Mouse (Mus musculus) forebrain, embryonic 10.5 days (tissue): ENCODE measurements around the gene Cmtm1. TPM values are rescaled to one million over a fixed set of nuclear protein-coding genes. Genes with fewer than 3 reads are reported as not detected.
A peak's percentile ranks its signal among the peaks of the same experiment; 100 is the strongest.
"Not testable (repeated sequence)": the region's sequence is repeated elsewhere in the genome, so short reads cannot be mapped to it uniquely, and the experiment has no call there.

Experiments
- DNase-seq: peaks from one replicate; pipeline ENCODE4 v3.0.0-alpha.2; 2017; ENCODE audit warnings: low spot score; ENCODE audit errors: extremely low spot score
- H3K27ac ChIP-seq: fragments of 300-500 bp; sonication (generic); 2 replicates; pipeline ENCODE4 v1.5.1; 2016; ENCODE audit warnings: mild to moderate bottlenecking
- H3K27me3 ChIP-seq: fragments of 300-500 bp; sonication (generic); 2 replicates; pipeline ENCODE4 v1.6.1; 2016; ENCODE audit warnings: mild to moderate bottlenecking; ENCODE audit not compliant: poor library complexity, severe bottlenecking
- H3K36me3 ChIP-seq: fragments of 300-500 bp; sonication (generic); replicated peaks from 2 replicates; pipeline ENCODE4 v1.6.1; 2016; ENCODE audit warnings: mild to moderate bottlenecking, moderate library complexity
- H3K4me1 ChIP-seq: fragments of 300-500 bp; sonication (generic); 2 replicates; pipeline ENCODE4 v1.6.1; 2016
- H3K4me3 ChIP-seq: fragments of 300-500 bp; sonication (generic); 2 replicates; pipeline ENCODE4 v1.5.1; 2016; ENCODE audit warnings: mild to moderate bottlenecking, moderate library complexity
- H3K9me3 ChIP-seq: fragments of 300-500 bp; sonication (generic); 2 replicates; pipeline ENCODE4 v1.6.1; 2016; ENCODE audit warnings: mild to moderate bottlenecking, moderate library complexity
- WGBS: fragments of 180-500 bp; shearing (Covaris S2); methylation state at CpG from one replicate; pipeline ENCODE4 v1.1.7; 2016; 5-methylcytosine and 5-hydroxymethylcytosine counted together
- polyA plus RNA-seq: library from polyadenylated mRNA; unstranded; fragments of >200 nt; fragmentation: Nextera tagmentation; extraction: Ambion mirVana; gene quantifications from 2 replicates; pipeline ENCODE4 v1.2.1, GENCODE M21; 2016

The Cmtm1 gene
- polyA plus RNA-seq, 1 experiment from 2014 or later: not detected

DNA sequence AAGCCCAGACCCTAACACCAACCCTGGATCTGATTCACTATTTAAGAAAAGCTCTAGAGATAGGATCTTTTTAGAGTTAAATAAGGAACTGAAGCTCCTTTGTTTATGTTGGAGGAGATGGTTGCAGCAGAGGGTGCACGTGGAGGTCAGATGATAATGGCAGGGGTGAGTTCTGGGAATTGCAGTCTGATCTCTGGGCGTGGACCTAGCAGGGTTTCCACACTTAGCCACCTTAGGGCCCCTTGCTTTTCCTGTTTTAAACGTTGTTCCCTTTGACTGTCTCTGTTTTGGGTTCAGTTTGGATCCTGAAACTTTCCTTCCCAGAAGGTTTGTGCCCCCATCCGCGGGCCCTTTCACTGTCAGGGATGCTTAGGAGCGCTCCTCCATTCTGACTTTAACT is 1.6 kb downstream of the Cmtm1 start:
- not testable (repeated sequence) for H3K27ac ChIP-seq, H3K9me3 ChIP-seq, H3K4me1 ChIP-seq, DNase-seq, H3K36me3 ChIP-seq, H3K27me3 ChIP-seq, H3K4me3 ChIP-seq
- WGBS: 66% methylated on average over 6 of the region's 6 CpGs

DNA sequence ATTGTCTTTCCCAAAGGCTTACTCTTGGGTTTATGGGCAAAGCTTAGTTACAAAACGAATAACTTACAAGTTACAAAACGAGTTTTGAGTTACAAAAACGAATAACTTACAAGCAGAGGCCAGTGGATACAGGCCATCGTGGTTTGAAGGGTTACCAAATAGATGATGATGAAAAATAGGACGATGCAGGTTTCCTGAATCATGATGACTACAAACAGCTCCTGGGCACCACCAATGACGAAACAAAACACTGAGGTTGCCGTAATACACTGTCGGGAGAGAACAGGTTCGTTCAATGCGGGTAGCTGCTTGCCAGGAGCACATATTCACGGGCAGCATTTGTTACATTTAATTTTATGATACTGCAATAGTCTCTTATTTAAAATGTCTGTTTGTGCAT is 5.0 kb downstream of the Cmtm1 start:
- H3K4me1 ChIP-seq: peaks cover 21% of the 10 kb centered on the region
- H3K9me3 ChIP-seq: no peaks in the 10 kb centered on the region
- H3K27me3 ChIP-seq: no peaks in the 10 kb centered on the region
- DNase-seq: no peak
- no peak overlapping the region for H3K4me3 ChIP-seq
- WGBS: 92% methylated on average over 11 of the region's 11 CpGs
- no peaks in the 10 kb centered on the region for H3K36me3 ChIP-seq
- no peak overlapping the region for H3K27ac ChIP-seq

DNA sequence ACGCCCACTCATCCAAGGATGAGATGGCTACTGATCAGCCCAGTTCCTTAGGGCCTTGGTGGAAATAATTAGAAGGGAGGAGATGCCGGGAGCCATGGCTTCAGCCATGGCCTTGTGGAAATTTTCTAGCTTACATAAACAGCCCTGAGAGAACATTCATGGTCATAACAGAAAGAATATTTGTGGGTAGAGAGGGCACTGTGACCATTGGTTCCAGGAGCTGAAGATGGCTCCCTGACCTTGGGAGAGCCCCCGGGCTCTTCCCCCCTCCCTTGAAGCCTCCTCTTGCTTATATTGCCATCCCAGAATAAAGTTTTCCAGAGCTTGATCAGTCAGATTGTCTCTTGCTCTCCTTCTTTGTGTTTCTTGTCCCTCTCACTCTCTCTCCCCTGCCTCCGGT is 7.4 kb downstream of the Cmtm1 start:
- not testable (repeated sequence) for H3K27ac ChIP-seq, H3K9me3 ChIP-seq, H3K4me3 ChIP-seq, H3K27me3 ChIP-seq, H3K36me3 ChIP-seq, DNase-seq
- WGBS: 91% methylated on average over 4 of the region's 4 CpGs
- peaks cover 23% of the 10 kb centered on the region for H3K4me1 ChIP-seq

DNA sequence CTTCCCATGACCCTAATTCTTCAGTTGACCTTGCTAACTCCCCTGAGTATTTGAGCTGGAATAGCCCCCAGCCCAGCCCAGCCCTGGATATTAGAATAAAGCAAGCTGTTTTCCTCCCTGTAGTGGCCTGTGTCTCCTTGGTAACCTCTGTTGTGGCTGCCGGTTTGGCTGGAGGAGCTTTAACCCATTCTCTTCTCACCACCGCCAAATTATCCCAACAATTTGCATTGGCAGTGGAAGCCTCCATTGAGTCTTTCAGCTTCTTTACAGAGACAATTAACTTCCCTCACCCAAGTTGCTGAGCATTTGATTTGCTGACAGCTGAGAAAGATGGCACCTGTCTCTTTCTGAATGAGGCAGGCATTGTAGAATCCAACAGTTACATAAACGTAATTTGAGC is 8.4 kb downstream of the Cmtm1 start:
- peak; percentile 55 for DNase-seq
- 15% methylated on average over 3 of the region's 3 CpGs for WGBS

DNA sequence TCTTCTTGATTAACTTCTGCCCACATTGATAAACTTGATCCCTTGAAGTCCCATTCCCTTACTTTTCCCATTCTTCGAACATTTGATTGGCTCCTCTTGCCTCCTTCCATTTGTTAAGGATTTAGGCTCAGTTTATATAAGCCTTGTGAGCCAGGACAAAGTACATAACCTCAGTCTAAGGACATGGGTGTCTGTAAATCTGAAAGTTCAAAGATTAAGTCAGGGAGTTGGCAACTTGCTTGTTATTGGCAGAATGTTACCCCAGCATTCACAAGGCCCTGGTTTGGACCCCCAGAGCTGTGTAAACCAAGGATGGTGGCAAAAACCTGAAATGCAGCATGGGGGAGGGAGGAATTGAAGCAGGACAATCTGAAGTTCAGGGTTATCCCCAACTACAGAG is 15.5 kb downstream of the Cmtm1 start:
- no peaks in the 10 kb centered on the region for H3K27me3 ChIP-seq
- no peaks in the 10 kb centered on the region for H3K4me1 ChIP-seq
- H3K9me3 ChIP-seq: no peaks in the 10 kb centered on the region
- no peak for DNase-seq
- H3K36me3 ChIP-seq: no peaks in the 10 kb centered on the region
- no peak overlapping the region for H3K4me3 ChIP-seq
- WGBS: 89% methylated on average over 1 of the region's 1 CpGs
- H3K27ac ChIP-seq: no peak overlapping the region

More for the DNA sequence above, 8.4 kb downstream of the Cmtm1 start:
- not testable (repeated sequence) for H3K27me3 ChIP-seq, H3K9me3 ChIP-seq, H3K36me3 ChIP-seq, H3K27ac ChIP-seq, H3K4me3 ChIP-seq
- H3K4me1 ChIP-seq: peaks cover 23% of the 10 kb centered on the region

DNA sequence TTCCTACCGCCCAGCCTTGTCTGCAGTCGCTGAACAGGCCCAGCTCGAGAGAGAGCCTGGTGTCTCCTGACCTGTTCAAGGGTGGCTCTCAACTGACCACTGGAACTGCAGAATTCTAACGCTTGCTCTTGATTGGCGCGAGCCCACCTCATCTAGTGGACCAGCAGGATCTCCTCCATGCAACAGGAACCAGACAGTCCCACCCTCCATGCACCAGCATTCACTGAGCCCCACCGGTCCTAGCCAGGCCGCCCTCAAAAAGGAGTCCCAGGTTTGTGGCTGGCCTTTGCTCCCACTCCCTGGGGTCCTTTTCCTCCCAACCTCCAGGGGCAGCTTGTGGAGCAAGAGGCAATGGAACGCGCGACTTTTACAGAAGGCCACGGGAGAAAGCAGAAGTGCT is 16.9 kb downstream of the Cmtm1 start, which contains the start of gene Cmtm2a:
Gene Cmtm2a, minus strand, starts transcription at position 101 of the 400 bp plus-strand sequence.
- H3K4me3 ChIP-seq, H3K4me1 ChIP-seq, H3K27me3 ChIP-seq, DNase-seq, H3K27ac ChIP-seq, H3K9me3 ChIP-seq, H3K36me3 ChIP-seq: not testable (repeated sequence)
- WGBS: 91% methylated on average over 12 of the region's 12 CpGs

DNA sequence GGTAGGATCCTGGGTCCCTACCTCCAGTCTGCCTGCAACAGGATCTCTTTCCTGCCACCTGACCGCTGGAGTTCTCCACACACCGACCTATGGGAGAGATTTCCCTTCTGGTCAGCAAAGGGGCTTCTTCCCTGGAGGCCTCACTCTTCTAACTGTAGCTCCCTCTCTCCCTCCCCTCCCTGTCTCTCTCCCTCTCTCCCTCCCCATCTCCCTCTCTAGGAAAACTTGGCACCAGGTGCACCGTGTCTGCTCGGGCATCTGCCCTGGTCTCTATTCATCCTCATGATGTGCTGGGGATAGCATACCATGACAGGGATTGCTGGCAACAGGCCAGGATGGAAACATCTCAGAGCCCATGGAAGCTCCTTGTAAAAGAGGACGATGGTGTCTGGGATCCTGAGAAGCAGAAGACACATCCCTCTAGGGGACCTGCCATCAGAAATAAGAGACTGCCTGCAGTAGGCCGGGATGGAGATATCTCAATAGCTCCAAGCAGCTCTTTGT is 41.0 kb downstream of the Cmtm1 start:
- no peak for DNase-seq
- WGBS: 91% methylated on average over 6 of the region's 6 CpGs
- no peak overlapping the region for H3K4me3 ChIP-seq
- H3K9me3 ChIP-seq: no peaks in the 10 kb centered on the region
- H3K27ac ChIP-seq: no peak overlapping the region
- H3K36me3 ChIP-seq: peaks cover 14% of the 10 kb centered on the region
- H3K4me1 ChIP-seq: no peaks in the 10 kb centered on the region
- no peaks in the 10 kb centered on the region for H3K27me3 ChIP-seq

DNA sequence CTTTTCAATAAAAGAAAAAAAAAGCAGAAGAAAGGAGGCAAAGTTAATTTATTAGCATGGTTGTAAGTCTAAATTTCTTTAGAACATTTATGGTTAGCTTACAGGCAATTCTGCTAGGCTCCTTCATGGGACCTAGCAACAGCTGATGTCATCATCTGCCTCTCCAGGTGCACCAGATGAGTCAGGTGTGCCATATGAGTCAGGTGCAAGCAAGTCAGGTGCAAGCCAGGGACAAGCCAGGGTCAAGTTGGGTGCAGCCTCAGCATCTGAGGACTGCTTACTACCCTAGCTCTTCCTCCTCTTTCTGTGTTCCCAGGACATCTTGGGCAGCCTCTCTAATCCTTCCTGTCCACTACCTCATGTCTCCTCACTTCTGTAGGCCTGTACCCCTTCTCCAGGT is 41.6 kb downstream of the Cmtm1 start:
- Histone ChIP-seq H3K27ac (no peak overlapping the region), H3K4me3 (no peak overlapping the region), H3K36me3 (peaks cover 21% of the 10 kb centered on the region), H3K27me3 (no peaks in the 10 kb centered on the region), H3K4me1 (no peaks in the 10 kb centered on the region), H3K9me3 (no peaks in the 10 kb centered on the region)
- DNase-seq: no peak

DNA sequence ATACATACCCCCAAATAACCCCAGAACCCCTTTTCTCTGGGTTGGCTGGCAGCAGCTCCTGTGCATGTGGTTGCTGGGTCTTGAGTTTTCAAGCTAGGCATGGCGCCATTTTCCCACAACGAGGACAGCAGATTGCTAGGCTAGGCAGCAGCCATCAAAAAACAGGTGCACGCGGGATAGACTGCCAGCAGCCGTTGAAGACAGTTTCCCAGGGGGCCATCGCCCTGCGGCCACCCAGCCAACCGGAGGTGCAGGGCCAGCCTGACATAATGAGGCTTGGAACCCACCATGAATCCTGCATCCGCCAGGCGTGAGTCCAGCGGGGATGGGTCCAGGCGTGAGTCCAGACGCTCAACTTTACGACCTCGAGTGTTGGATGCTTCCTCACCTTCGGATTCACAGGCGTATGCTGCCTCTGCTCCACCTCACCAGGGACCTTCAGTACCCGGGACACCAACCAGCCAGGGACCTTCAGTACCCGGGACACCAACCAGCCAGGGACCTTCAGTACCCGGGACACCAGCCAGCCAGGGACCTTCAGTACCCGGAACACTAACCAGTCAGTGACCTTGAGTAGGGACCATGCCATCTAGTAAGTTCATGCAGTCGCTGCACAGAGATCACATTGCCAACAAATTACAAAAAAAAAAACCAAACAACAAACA is 45.5 kb downstream of the Cmtm1 start:
- not testable (repeated sequence) for H3K4me1 ChIP-seq, H3K27me3 ChIP-seq, H3K27ac ChIP-seq, DNase-seq, H3K4me3 ChIP-seq, H3K9me3 ChIP-seq
- WGBS: 97% methylated on average over 22 of the region's 22 CpGs
- H3K36me3 ChIP-seq: peaks cover 49% of the 10 kb centered on the region

DNA sequence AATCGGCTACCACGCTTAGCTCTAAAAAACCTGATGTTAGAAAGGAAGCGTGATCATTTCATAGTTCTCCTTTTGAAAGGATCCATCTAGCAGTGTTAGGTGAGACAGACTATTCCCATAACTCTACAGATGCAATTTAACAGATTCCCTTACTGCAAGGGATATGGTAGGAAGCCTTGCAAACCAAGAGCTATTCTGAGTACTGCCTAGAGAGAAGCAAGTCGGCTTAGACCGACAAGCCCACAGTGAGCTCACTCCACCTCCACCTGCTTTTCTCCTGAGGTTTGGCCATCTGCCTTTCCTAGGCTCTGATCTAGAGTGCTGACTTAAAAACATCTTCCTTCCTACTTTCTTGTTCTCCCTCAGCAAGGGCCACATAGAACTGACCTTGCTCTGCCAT is 48.1 kb downstream of the Cmtm1 start:
- H3K4me1 ChIP-seq, H3K4me3 ChIP-seq, DNase-seq, H3K27ac ChIP-seq, H3K27me3 ChIP-seq, H3K9me3 ChIP-seq: not testable (repeated sequence)
- 95% methylated on average over 5 of the region's 5 CpGs for WGBS
- peaks cover 74% of the 10 kb centered on the region for H3K36me3 ChIP-seq

DNA sequence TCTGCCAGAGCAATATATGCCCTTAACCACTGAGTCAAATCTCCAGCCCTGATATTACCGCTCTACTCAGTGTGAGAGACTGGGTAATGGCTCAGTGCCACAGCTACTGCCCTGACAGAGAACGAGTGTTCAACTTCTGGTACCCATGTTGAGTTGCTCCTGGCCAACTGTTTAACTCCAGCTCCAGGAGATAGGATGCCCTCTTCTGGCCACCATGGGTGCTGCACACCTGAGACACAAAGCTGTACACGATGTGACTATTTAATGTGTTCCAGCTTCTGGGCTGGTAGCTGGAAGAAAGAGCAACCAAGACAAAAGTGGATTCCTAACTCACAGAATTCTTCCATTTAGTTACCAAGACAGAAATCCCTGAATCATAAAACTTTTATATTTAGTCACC is 56.9 kb downstream of the Cmtm1 start:
- H3K27me3 ChIP-seq: no peaks in the 10 kb centered on the region
- H3K4me3 ChIP-seq: no peak overlapping the region
- peaks cover 22% of the 10 kb centered on the region for H3K4me1 ChIP-seq
- peaks cover 1% of the 10 kb centered on the region; the same call in 1 of the 2 replicates for H3K9me3 ChIP-seq
- peaks cover 16% of the 10 kb centered on the region for H3K36me3 ChIP-seq
- DNase-seq: no peak
- H3K27ac ChIP-seq: no peak overlapping the region
- 82% methylated on average over 3 of the region's 3 CpGs for WGBS

DNA sequence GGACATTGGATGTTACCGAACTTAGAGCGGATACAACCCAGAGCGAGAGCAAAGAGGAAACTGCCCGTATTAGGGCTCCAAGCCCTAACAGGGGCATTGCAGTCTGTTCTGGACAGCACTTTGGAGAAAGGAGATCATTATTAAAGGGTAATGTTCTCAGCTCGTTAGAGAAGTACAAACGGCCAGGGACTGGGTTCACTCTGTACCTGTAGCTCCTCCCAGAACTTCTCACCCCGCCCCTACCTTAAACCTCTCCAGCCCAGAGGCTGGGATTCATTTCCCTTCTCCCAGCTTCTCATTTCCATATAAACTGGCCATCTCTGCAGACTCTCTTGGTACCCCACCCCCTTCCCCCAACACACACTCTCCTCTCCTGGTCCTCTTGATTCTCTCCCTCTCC is 58.5 kb downstream of the Cmtm1 start:
- Histone ChIP-seq H3K36me3 (0 out of 2 replicates have a peak, but pooled peaks cover 4% of the 10 kb centered on the region), H3K27ac (peak overlapping the region; percentile 92), H3K4me1 (peaks cover 37% of the 10 kb centered on the region), H3K9me3 (no peaks in the 10 kb centered on the region), H3K27me3 (no peaks in the 10 kb centered on the region), H3K4me3 (peak overlapping the region; percentile 72)
- DNase-seq: peak; percentile 29
- under 1% methylated on average over 7 of the region's 7 CpGs for WGBS

DNA sequence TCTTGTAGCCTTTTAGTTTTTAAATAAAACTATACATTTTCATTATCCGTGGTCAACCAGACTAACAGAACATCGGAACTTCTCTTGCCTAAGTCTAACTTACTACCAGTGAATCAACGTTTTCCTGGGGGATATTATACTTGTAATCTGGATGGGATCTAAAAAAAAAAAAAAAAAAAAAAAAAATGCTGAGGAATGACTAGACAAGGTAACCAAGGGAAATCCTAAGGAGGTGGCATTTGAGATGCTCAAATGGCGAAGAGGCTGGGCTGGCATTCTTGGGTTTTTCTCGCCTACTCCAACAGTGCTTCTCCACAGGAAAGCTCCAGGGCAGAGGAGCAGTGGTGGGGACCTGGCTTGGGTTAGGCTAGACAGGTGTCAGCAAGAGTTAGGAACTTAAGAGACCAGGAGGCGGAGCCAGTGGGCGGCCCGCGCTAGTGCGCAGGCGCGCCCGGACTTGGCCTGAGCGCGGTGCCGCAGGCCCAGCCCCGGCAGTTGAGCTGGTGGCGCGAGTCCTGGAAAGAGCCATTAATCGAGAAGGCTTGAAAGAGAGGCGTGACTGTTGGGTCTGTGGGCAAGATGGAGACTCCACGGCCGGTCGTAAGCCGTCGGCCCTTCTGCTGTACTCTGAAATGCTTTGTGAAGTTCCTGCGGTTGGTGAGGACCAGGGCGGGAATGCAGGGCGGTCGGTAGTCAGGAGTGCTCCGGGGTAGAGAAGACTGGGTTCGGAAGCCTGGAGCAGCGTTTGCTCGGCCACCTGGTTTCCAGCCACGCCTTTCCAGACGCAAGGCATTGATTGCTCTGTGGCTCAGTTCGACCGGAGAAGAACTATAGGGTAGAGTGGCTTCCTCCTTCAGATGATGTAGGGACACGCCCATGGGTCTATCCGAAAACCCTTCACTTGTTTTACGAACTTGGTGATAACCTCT is 59.2 kb downstream of the Cmtm1 start, which contains the start of gene Cklf:
Gene Cklf, plus strand, starts transcription at position 423 of the 929 bp plus-strand sequence.
- Histone ChIP-seq H3K4me3 (peak within 1 kb of the TSS; percentile 72), H3K36me3 (0 out of 2 replicates have a peak, but pooled peaks cover 4% of the 10 kb centered on the region), H3K27me3 (no peaks in the 10 kb centered on the region), H3K9me3 (no peaks in the 10 kb centered on the region), H3K4me1 (peaks cover 37% of the 10 kb centered on the region), H3K27ac (peak within 1 kb of the TSS; percentile 92)
- DNase-seq: peak; percentile 86
- 3% methylated on average over 41 of the region's 41 CpGs for WGBS
